Mouse (Mus musculus): ENCODE data around the gene Prdm10. TPM values are rescaled to one million over a fixed set of nuclear protein-coding genes. Genes with fewer than 3 reads are reported as not detected.

Gene Prdm10
- polyA plus RNA-seq, 1 experiment from 2014 or later = 6.5 TPM

GRCm38 (mm10) chr9:31243306-31243938 is 36.9 kb upstream of the Prdm10 start:
- H3K9ac ChIP-seq (replicated peaks; ENCODE audit: low read length) = no peak overlapping the region
- ATAC-seq (replicated peaks; ENCODE audit: insufficient number of reproducible peaks, low FRiP score, low TSS enrichment, low read depth) (no peak), DNase-seq (ENCODE audit: low spot score) (no peak)
- no peaks in the 10 kb centered on the region for H3K9me3 ChIP-seq (replicated peaks; ENCODE audit: control insufficient read depth, low read length)
- H3K27me3 ChIP-seq (ENCODE audit: control insufficient read depth, insufficient read depth, low read length) = no peaks in the 10 kb centered on the region
- H3K36me3 ChIP-seq (replicated peaks; ENCODE audit: control insufficient read depth, insufficient read depth, low read depth, low read length) = no peaks in the 10 kb centered on the region
- H3K4me3 ChIP-seq (ENCODE audit: low read depth, low read length) = no peak overlapping the region
- H3K4me1 ChIP-seq (ENCODE audit: control insufficient read depth, insufficient read depth, low read length) = no peaks in the 10 kb centered on the region
- no peak overlapping the region for H3K27ac ChIP-seq (replicated peaks; ENCODE audit: low read depth, low read length)
- no peak overlapping the region for H3K4me2 ChIP-seq (ENCODE audit: low read depth, low read length)
- 77% methylated on average over 18 of the region's 18 CpGs for WGBS

- ATAC-seq (replicated peaks; ENCODE audit: insufficient number of reproducible peaks, low FRiP score, low TSS enrichment, low read depth) = no peak
- Histone ChIP-seq H3K27me3 (ENCODE audit: control insufficient read depth, insufficient read depth, low read length) (no peaks in the 10 kb centered on the region), H3K36me3 (replicated peaks; ENCODE audit: control insufficient read depth, insufficient read depth, low read depth, low read length) (no peaks in the 10 kb centered on the region), H3K4me1 (ENCODE audit: control insufficient read depth, insufficient read depth, low read length) (no peaks in the 10 kb centered on the region), H3K9me3 (replicated peaks; ENCODE audit: control insufficient read depth, low read length) (no peaks in the 10 kb centered on the region), H3K4me2 (ENCODE audit: low read depth, low read length) (no peak overlapping the region), H3K4me3 (ENCODE audit: low read depth, low read length) (no peak overlapping the region), H3K27ac (replicated peaks; ENCODE audit: low read depth, low read length) (no peak overlapping the region), H3K9ac (replicated peaks; ENCODE audit: low read length) (no peak overlapping the region)
- WGBS = 80% methylated on average over 5 of the region's 5 CpGs
- no peak for DNase-seq (ENCODE audit: low spot score)
Measured at GRCm38 (mm10) chr9:31243939-31244333, 36.4 kb upstream of the Prdm10 start.

GRCm38 (mm10) chr9:31245006-31245405 is 35.3 kb upstream of the Prdm10 start:
- Histone ChIP-seq H3K4me2 (ENCODE audit: low read depth, low read length) (no peak overlapping the region), H3K4me1 (ENCODE audit: control insufficient read depth, insufficient read depth, low read length) (no peaks in the 10 kb centered on the region), H3K27ac (replicated peaks; ENCODE audit: low read depth, low read length) (no peak overlapping the region), H3K36me3 (replicated peaks; ENCODE audit: control insufficient read depth, insufficient read depth, low read depth, low read length) (no peaks in the 10 kb centered on the region), H3K27me3 (ENCODE audit: control insufficient read depth, insufficient read depth, low read length) (no peaks in the 10 kb centered on the region), H3K4me3 (ENCODE audit: low read depth, low read length) (no peak overlapping the region), H3K9me3 (replicated peaks; ENCODE audit: control insufficient read depth, low read length) (no peaks in the 10 kb centered on the region), H3K9ac (replicated peaks; ENCODE audit: low read length) (no peak overlapping the region)
- ATAC-seq (replicated peaks; ENCODE audit: insufficient number of reproducible peaks, low FRiP score, low TSS enrichment, low read depth) = no peak
- DNase-seq (ENCODE audit: low spot score) = no peak
- WGBS = 88% methylated on average over 6 of the region's 6 CpGs

GRCm38 (mm10) chr9:31246421-31246820 is 33.9 kb upstream of the Prdm10 start:
- ATAC-seq (replicated peaks; ENCODE audit: insufficient number of reproducible peaks, low FRiP score, low TSS enrichment, low read depth) = no peak
- no peak for DNase-seq (ENCODE audit: low spot score)
- no peak overlapping the region for H3K4me3 ChIP-seq (ENCODE audit: low read depth, low read length)
- H3K9ac ChIP-seq (replicated peaks; ENCODE audit: low read length) = no peak overlapping the region
- no peak overlapping the region for H3K27ac ChIP-seq (replicated peaks; ENCODE audit: low read depth, low read length)
- H3K36me3 ChIP-seq (replicated peaks; ENCODE audit: control insufficient read depth, insufficient read depth, low read depth, low read length) = no peaks in the 10 kb centered on the region
- H3K9me3 ChIP-seq (replicated peaks; ENCODE audit: control insufficient read depth, low read length) = no peaks in the 10 kb centered on the region
- 64% methylated on average over 6 of the region's 6 CpGs for WGBS
- no peaks in the 10 kb centered on the region for H3K27me3 ChIP-seq (ENCODE audit: control insufficient read depth, insufficient read depth, low read length)
- no peak overlapping the region for H3K4me2 ChIP-seq (ENCODE audit: low read depth, low read length)
- H3K4me1 ChIP-seq (ENCODE audit: control insufficient read depth, insufficient read depth, low read length) = no peaks in the 10 kb centered on the region

GRCm38 (mm10) chr9:31247447-31248220 is 32.7 kb upstream of the Prdm10 start:
- H3K4me3 ChIP-seq (ENCODE audit: low read depth, low read length) = no peak overlapping the region
- H3K4me1 ChIP-seq (ENCODE audit: control insufficient read depth, insufficient read depth, low read length) = no peaks in the 10 kb centered on the region
- H3K36me3 ChIP-seq (replicated peaks; ENCODE audit: control insufficient read depth, insufficient read depth, low read depth, low read length) = no peaks in the 10 kb centered on the region
- DNase-seq (ENCODE audit: low spot score) (no peak), ATAC-seq (replicated peaks; ENCODE audit: insufficient number of reproducible peaks, low FRiP score, low TSS enrichment, low read depth) (no peak)
- WGBS = 82% methylated on average over 8 of the region's 8 CpGs
- H3K27ac ChIP-seq (replicated peaks; ENCODE audit: low read depth, low read length) = no peak overlapping the region
- H3K9me3 ChIP-seq (replicated peaks; ENCODE audit: control insufficient read depth, low read length) = no peaks in the 10 kb centered on the region
- no peak overlapping the region for H3K4me2 ChIP-seq (ENCODE audit: low read depth, low read length)
- no peaks in the 10 kb centered on the region for H3K27me3 ChIP-seq (ENCODE audit: control insufficient read depth, insufficient read depth, low read length)
- no peak overlapping the region for H3K9ac ChIP-seq (replicated peaks; ENCODE audit: low read length)

GRCm38 (mm10) chr9:31252182-31252799 is 28.0 kb upstream of the Prdm10 start:
- H3K4me1 ChIP-seq (ENCODE audit: control insufficient read depth, insufficient read depth, low read length) = no peaks in the 10 kb centered on the region

GRCm38 (mm10) chr9:31253311-31253734 is 27.0 kb upstream of the Prdm10 start:
- Histone ChIP-seq H3K27me3 (ENCODE audit: control insufficient read depth, insufficient read depth, low read length) (no peaks in the 10 kb centered on the region), H3K4me3 (ENCODE audit: low read depth, low read length) (no peak overlapping the region), H3K36me3 (replicated peaks; ENCODE audit: control insufficient read depth, insufficient read depth, low read depth, low read length) (no peaks in the 10 kb centered on the region), H3K4me2 (ENCODE audit: low read depth, low read length) (no peak overlapping the region; the same call in 1 of the 2 replicates), H3K9me3 (replicated peaks; ENCODE audit: control insufficient read depth, low read length) (no peaks in the 10 kb centered on the region), H3K9ac (replicated peaks; ENCODE audit: low read length) (no peak overlapping the region), H3K27ac (replicated peaks; ENCODE audit: low read depth, low read length) (no peak overlapping the region), H3K4me1 (ENCODE audit: control insufficient read depth, insufficient read depth, low read length) (no peaks in the 10 kb centered on the region)
- ATAC-seq (replicated peaks; ENCODE audit: insufficient number of reproducible peaks, low FRiP score, low TSS enrichment, low read depth) (no peak), DNase-seq (ENCODE audit: low spot score) (peak; percentile 41)
- WGBS = 37% methylated on average over 10 of the region's 10 CpGs

More at GRCm38 (mm10) chr9:31252182-31252799, 28.0 kb upstream of the Prdm10 start:
- Histone ChIP-seq H3K9me3 (replicated peaks; ENCODE audit: control insufficient read depth, low read length) (no peaks in the 10 kb centered on the region), H3K4me2 (ENCODE audit: low read depth, low read length) (no peak overlapping the region), H3K36me3 (replicated peaks; ENCODE audit: control insufficient read depth, insufficient read depth, low read depth, low read length) (no peaks in the 10 kb centered on the region), H3K4me3 (ENCODE audit: low read depth, low read length) (no peak overlapping the region), H3K9ac (replicated peaks; ENCODE audit: low read length) (no peak overlapping the region), H3K27ac (replicated peaks; ENCODE audit: low read depth, low read length) (no peak overlapping the region), H3K27me3 (ENCODE audit: control insufficient read depth, insufficient read depth, low read length) (no peaks in the 10 kb centered on the region)
- WGBS = 80% methylated on average over 10 of the region's 10 CpGs
- ATAC-seq (replicated peaks; ENCODE audit: insufficient number of reproducible peaks, low FRiP score, low TSS enrichment, low read depth) (no peak), DNase-seq (ENCODE audit: low spot score) (no peak)
